Mouse (Mus musculus) thymus, adult 2 months (tissue): Measurements from ENCODE around the gene Aicda. TPM values are rescaled to one million over a fixed set of nuclear protein-coding genes. Genes with fewer than 3 reads are reported as not detected.
A peak's percentile ranks its signal among the peaks of the same experiment; 100 is the strongest.

Experiments
- DNase-seq: peaks from one replicate; pipeline ENCODE4 v3.0.0; 2021
- H3K27ac ChIP-seq: fragments of 200-500 bp; 2 replicates; pipeline ENCODE4 v1.5.1; 2012; ENCODE audit warnings: low read length, control low read depth; ENCODE audit not compliant: control insufficient read depth, insufficient read depth
- H3K27me3 ChIP-seq: fragments of 200-500 bp; 2 replicates; pipeline ENCODE4 v1.6.1; 2012; ENCODE audit warnings: mild to moderate bottlenecking, low read length, moderate library complexity, mixed read lengths; ENCODE audit not compliant: control insufficient read depth, insufficient read depth
- H3K36me3 ChIP-seq: fragments of 200-500 bp; 2 replicates; pipeline ENCODE4 v1.6.1; 2012; ENCODE audit warnings: mild to moderate bottlenecking, low read length, moderate library complexity; ENCODE audit not compliant: control insufficient read depth, insufficient read depth
- H3K4me1 ChIP-seq: fragments of 200-500 bp; replicated peaks from 2 replicates; pipeline ENCODE4 v1.6.1; 2012; ENCODE audit warnings: low read length; ENCODE audit not compliant: control insufficient read depth, insufficient read depth
- H3K4me3 ChIP-seq: fragments of 200-500 bp; 2 replicates; pipeline ENCODE4 v1.5.1; 2012; ENCODE audit warnings: mild to moderate bottlenecking, low read length, control low read depth, moderate library complexity; ENCODE audit not compliant: control insufficient read depth, insufficient read depth
- CTCF ChIP-seq: fragments of 200-500 bp; IDR thresholded peaks from 2 replicates; pipeline ENCODE4 v1.5.1; 2012; ENCODE audit warnings: mild to moderate bottlenecking, control low read depth, low read length, moderate library complexity, borderline replicate concordance; ENCODE audit not compliant: control insufficient read depth, poor library complexity, insufficient read depth; ENCODE audit errors: extremely low read depth
- POLR2A ChIP-seq: fragments of 200-500 bp; IDR thresholded peaks from 2 replicates; pipeline ENCODE4 v1.6.1; 2012; ENCODE audit warnings: mild to moderate bottlenecking, low read length, control low read depth, moderate library complexity; ENCODE audit not compliant: control insufficient read depth, poor library complexity, insufficient read depth; ENCODE audit errors: extremely low read depth
- WGBS: fragments of 180-500 bp; shearing (Covaris S2); methylation state at CpG from one replicate; pipeline ENCODE4 v1.1.7; 2018; 5-methylcytosine and 5-hydroxymethylcytosine counted together
- polyA plus RNA-seq: library from polyadenylated mRNA; depleted of rRNA; stranded (reverse); fragments of >200 nt; gene quantifications from 2 replicates; pipeline ENCODE4 v1.2.3, GENCODE M21; 2012

Gene Aicda
- polyA plus RNA-seq, 1 experiment, result 0.28 TPM

GRCm38 (mm10) chr6:122545948-122546347 is 7.7 kb upstream of the Aicda start:
- Histone ChIP-seq H3K4me1 (no peaks in the 10 kb centered on the region), H3K4me3 (no peak overlapping the region), H3K27me3 (no peaks in the 10 kb centered on the region), H3K27ac (no peak overlapping the region), H3K36me3 (no peaks in the 10 kb centered on the region)
- DNase-seq, result no peak
- 85% methylated on average over 10 of the region's 10 CpGs for WGBS
- TF ChIP-seq POLR2A (no peak), CTCF (no peak)

- whole genome bisulfite sequencing, result 82% methylated on average over 6 of the region's 6 CpGs
- Histone ChIP-seq H3K4me3 (no peak overlapping the region), H3K27me3 (no peaks in the 10 kb centered on the region), H3K27ac (no peak overlapping the region), H3K36me3 (no peaks in the 10 kb centered on the region), H3K4me1 (no peaks in the 10 kb centered on the region)
- no peak for DNase-seq
- no peak for TF ChIP-seq CTCF
These were observed 501 bp downstream of the Aicda start for GRCm38 (mm10) chr6:122554102-122554501.

DNA sequence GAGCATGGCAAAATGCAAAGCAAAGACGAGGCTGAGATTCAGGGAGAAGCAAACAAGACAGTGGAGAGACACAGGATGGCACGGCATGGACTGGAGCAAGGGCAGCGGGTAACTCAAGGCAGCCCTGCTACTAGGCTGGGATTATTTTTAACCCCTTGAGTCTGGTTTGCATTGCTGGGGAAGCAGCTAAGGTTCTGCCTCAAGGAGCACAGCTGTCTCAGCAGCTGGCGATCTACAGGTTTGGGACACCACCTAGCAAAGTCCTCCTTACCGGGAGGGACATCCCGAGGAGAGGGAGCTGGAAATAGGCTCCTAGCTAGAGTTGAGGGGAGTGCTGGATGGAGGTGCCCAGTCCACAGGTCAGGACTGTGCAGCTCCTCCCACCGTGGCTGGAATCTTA is 1.7 kb downstream of the Aicda start:
- Histone ChIP-seq H3K27ac (no peak overlapping the region), H3K4me1 (no peaks in the 10 kb centered on the region), H3K36me3 (no peaks in the 10 kb centered on the region), H3K4me3 (no peak overlapping the region), H3K27me3 (no peaks in the 10 kb centered on the region)
- DNase-seq, result no peak
- no peak for TF ChIP-seq CTCF
- TF ChIP-seq POLR2A, result no peak
- 47% methylated on average over 7 of the region's 7 CpGs for WGBS

DNA sequence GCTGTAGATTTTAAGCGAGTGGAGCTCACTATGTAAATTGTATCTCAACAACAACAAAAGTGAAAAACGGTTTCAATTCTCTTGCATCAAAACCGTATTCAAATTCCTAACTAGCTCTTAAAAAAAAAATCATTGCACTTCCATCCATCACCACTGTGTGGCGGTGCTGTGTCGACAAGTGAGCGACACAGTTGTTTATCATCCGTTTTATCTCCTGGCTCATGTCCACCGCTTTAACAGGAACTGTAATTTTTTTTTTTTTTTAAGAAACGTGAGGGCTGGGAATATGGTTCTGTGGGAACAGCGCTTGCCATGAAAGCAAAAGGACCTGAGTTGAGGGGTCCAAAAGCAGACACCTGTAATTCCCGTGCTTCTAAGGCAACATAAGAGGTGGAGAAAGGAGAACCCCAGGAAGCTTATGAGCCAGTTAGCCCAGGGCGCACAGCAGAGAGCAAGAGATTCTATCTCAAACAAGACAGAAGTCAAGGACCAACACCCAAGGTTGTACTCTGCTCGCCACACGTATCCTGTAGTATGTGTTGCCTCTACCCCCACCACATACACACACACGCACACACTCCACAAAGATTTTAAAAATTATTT is 3.5 kb downstream of the Aicda start:
- WGBS, result 19% methylated on average over 15 of the region's 15 CpGs
- no peak for TF ChIP-seq CTCF
- no peak for TF ChIP-seq POLR2A
- Histone ChIP-seq H3K27ac (no peak overlapping the region), H3K4me1 (no peaks in the 10 kb centered on the region), H3K27me3 (no peaks in the 10 kb centered on the region), H3K36me3 (no peaks in the 10 kb centered on the region), H3K4me3 (no peak overlapping the region)
- DNase-seq, result peak; percentile 66

GRCm38 (mm10) chr6:122560427-122560826 is 6.8 kb downstream of the Aicda start:
- Histone ChIP-seq H3K27ac (no peak overlapping the region), H3K36me3 (no peaks in the 10 kb centered on the region), H3K4me1 (no peaks in the 10 kb centered on the region), H3K4me3 (no peak overlapping the region), H3K27me3 (no peaks in the 10 kb centered on the region)
- TF ChIP-seq POLR2A (no peak), CTCF (peak; percentile 53; the same call in 1 of the 2 replicates)
- 8% methylated on average over 17 of the region's 17 CpGs for WGBS
- DNase-seq, result peak; percentile 76

GRCm38 (mm10) chr6:122561005-122561404 is 7.4 kb downstream of the Aicda start:
- WGBS, result 82% methylated on average over 20 of the region's 20 CpGs

GRCm38 (mm10) chr6:122562463-122562862 is 8.9 kb downstream of the Aicda start:
- 4% methylated on average over 6 of the region's 6 CpGs for WGBS
- H3K4me1 ChIP-seq, result no peaks in the 10 kb centered on the region
- TF ChIP-seq POLR2A (no peak), CTCF (no peak)
- H3K4me3 ChIP-seq, result no peak overlapping the region
- no peaks in the 10 kb centered on the region for H3K36me3 ChIP-seq
- H3K27me3 ChIP-seq, result no peaks in the 10 kb centered on the region
- peak; percentile 50 for DNase-seq
- H3K27ac ChIP-seq, result no peak overlapping the region

More at GRCm38 (mm10) chr6:122561005-122561404, 7.4 kb downstream of the Aicda start:
- H3K36me3 ChIP-seq, result no peaks in the 10 kb centered on the region
- no peak for TF ChIP-seq CTCF
- no peak for TF ChIP-seq POLR2A
- H3K4me1 ChIP-seq, result no peaks in the 10 kb centered on the region
- no peak for DNase-seq
- H3K27ac ChIP-seq, result no peak overlapping the region
- no peaks in the 10 kb centered on the region for H3K27me3 ChIP-seq
- H3K4me3 ChIP-seq, result no peak overlapping the region
